Mouse (Mus musculus) forebrain, postnatal 0 days (tissue): ENCODE results near the gene Snx12. TPM values are rescaled to one million over a fixed set of nuclear protein-coding genes. Genes with fewer than 3 reads are reported as not detected.

Source experiments
- ATAC-seq: fragments of 200-750 bp; cut with Nextera tagmentation; 2 replicates; pipeline ENCODE4 v1.8.0; 2017; ENCODE audit warnings: mild to moderate bottlenecking, moderate library complexity
- DNase-seq: peaks from one replicate; pipeline ENCODE4 v3.0.0-alpha.2; 2015
- H3K27ac ChIP-seq: fragments of 300-500 bp; sonication (generic); 2 replicates; pipeline ENCODE4 v1.5.1; 2014; ENCODE audit warnings: low read depth, mild to moderate bottlenecking, antibody characterized with exemption, low read length, moderate library complexity, mixed read lengths
- H3K27me3 ChIP-seq: fragments of 300-500 bp; sonication (generic); 2 replicates; pipeline ENCODE4 v1.6.1; 2014; ENCODE audit warnings: mild to moderate bottlenecking, low read length, mixed read lengths; ENCODE audit not compliant: insufficient read depth
- H3K36me3 ChIP-seq: fragments of 300-500 bp; sonication (generic); 2 replicates; pipeline ENCODE4 v1.6.1; 2014; ENCODE audit warnings: mild to moderate bottlenecking, moderate library complexity; ENCODE audit not compliant: insufficient read depth
- H3K4me1 ChIP-seq: fragments of 300-500 bp; sonication (generic); 2 replicates; pipeline ENCODE4 v1.6.1; 2014; ENCODE audit warnings: antibody characterized with exemption; ENCODE audit not compliant: insufficient read depth
- H3K4me2 ChIP-seq: fragments of 300-500 bp; sonication (generic); 2 replicates; pipeline ENCODE4 v1.6.1; 2014; ENCODE audit warnings: low read depth, mild to moderate bottlenecking, moderate library complexity
- H3K4me3 ChIP-seq: fragments of 300-500 bp; sonication (generic); 2 replicates; pipeline ENCODE4 v1.5.1; 2014; ENCODE audit warnings: low read depth, low read length, mixed read lengths
- H3K9ac ChIP-seq: fragments of 300-500 bp; sonication (generic); 2 replicates; pipeline ENCODE4 v1.6.1; 2014; ENCODE audit warnings: mild to moderate bottlenecking
- H3K9me3 ChIP-seq: fragments of 300-500 bp; sonication (generic); 2 replicates; pipeline ENCODE4 v1.6.1; 2016; ENCODE audit warnings: low read length
- CTCF ChIP-seq: sonication (generic); IDR thresholded peaks from 2 replicates; pipeline ENCODE4 v1.5.1; 2016; ENCODE audit warnings: antibody characterized with exemption, control low read depth, low read depth
- WGBS: fragments of 180-500 bp; shearing (Covaris S2); extraction: QIAGEN DNeasy Blood & Tissue Kit; methylation state at CpG from one replicate; pipeline ENCODE4 v1.1.7; 2014; 5-methylcytosine and 5-hydroxymethylcytosine counted together
- polyA plus RNA-seq: library from polyadenylated mRNA; unstranded; fragments of >200 nt; fragmentation: Nextera tagmentation; extraction: Ambion mirVana; gene quantifications from 2 replicates; pipeline ENCODE4 v1.2.1, GENCODE M21; 2015
- total RNA-seq: library from RNA; depleted of rRNA; stranded (reverse); fragments of >200 nt; gene quantifications from 2 replicates; pipeline ENCODE4 v1.2.3, GENCODE M21; 2014

Snx12 gene
- total and polyA plus RNA-seq, 2 experiments from 2014 or later: 42.8 to 52.4 TPM

GRCm38 (mm10) chrX:101256603-101257002 is 34.2 kb upstream of the Snx12 start:
- no peak for TF ChIP-seq CTCF
- H3K36me3 ChIP-seq: no peaks in the 10 kb centered on the region
- no peak overlapping the region for H3K4me3 ChIP-seq
- H3K9me3 ChIP-seq: no peaks in the 10 kb centered on the region
- 86% methylated on average over 13 of the region's 13 CpGs for WGBS
- H3K4me1 ChIP-seq: no peaks in the 10 kb centered on the region
- no peak overlapping the region for H3K27ac ChIP-seq
- no peak for DNase-seq
- H3K27me3 ChIP-seq: no peaks in the 10 kb centered on the region
- no peak overlapping the region for H3K9ac ChIP-seq
- no peak overlapping the region for H3K4me2 ChIP-seq
- no peak for ATAC-seq

GRCm38 (mm10) chrX:101254740-101255139 is 32.4 kb upstream of the Snx12 start:
- Histone ChIP-seq H3K9ac (peak overlapping the region; percentile 39; the same call in 1 of the 2 replicates), H3K27me3 (no peaks in the 10 kb centered on the region), H3K4me1 (no peaks in the 10 kb centered on the region), H3K9me3 (no peaks in the 10 kb centered on the region), H3K4me3 (peak overlapping the region; percentile 54), H3K27ac (no peak overlapping the region), H3K36me3 (no peaks in the 10 kb centered on the region), H3K4me2 (peak overlapping the region; percentile 79)
- no peak for TF ChIP-seq CTCF
- DNase-seq (no peak), ATAC-seq (no peak; the same call in 1 of the 2 replicates)
- 24% methylated on average over 26 of the region's 26 CpGs for WGBS

- no peaks in the 10 kb centered on the region for H3K27me3 ChIP-seq
- no peaks in the 10 kb centered on the region for H3K9me3 ChIP-seq
- DNase-seq (peak; percentile 89), ATAC-seq (peak; percentile 97)
- H3K36me3 ChIP-seq: no peaks in the 10 kb centered on the region
- H3K9ac ChIP-seq: peak within 1 kb of the TSS; percentile 39
- no peak within 1 kb of the TSS for H3K27ac ChIP-seq
- WGBS: 27% methylated on average over 46 of the region's 47 CpGs
- H3K4me3 ChIP-seq: peak within 1 kb of the TSS; percentile 54
- H3K4me1 ChIP-seq: no peaks in the 10 kb centered on the region
- no peak for TF ChIP-seq CTCF
- peak within 1 kb of the TSS; percentile 79 for H3K4me2 ChIP-seq
These were observed 31.8 kb upstream of the Snx12 start, which contains the start of gene Foxo4 for GRCm38 (mm10) chrX:101253952-101254729. Gene Foxo4 (plus strand): TSS chrX:101254528.

DNA sequence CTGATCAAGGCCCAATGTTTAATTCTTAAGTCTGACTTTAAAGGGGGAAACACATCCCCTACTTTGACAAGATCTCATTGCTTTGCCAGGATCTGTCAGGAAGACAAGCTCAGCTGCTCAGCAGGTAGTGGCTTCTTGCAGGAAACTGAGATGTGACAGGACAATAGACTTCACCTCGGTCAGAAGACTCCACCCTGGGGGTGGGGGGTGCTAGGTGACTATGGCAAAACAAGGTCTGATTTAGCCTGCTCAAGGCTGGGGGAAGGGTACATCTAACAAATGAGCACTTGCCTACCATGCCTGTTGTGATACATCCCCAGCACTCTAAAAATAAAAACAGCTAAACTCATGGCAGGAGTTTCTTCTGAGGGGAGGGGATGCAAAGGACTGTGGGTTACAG is 22.6 kb upstream of the Snx12 start:
- Histone ChIP-seq H3K4me3 (no peak overlapping the region), H3K36me3 (no peaks in the 10 kb centered on the region), H3K9ac (no peak overlapping the region), H3K9me3 (no peaks in the 10 kb centered on the region), H3K4me2 (no peak overlapping the region), H3K27me3 (no peaks in the 10 kb centered on the region), H3K27ac (no peak overlapping the region), H3K4me1 (no peaks in the 10 kb centered on the region)
- ATAC-seq (no peak), DNase-seq (no peak)
- 28% methylated on average over 1 of the region's 1 CpGs for WGBS
- no peak for TF ChIP-seq CTCF

GRCm38 (mm10) chrX:101222796-101223162 is 416 bp upstream of the Snx12 start:
- 37% methylated on average over 7 of the region's 7 CpGs for WGBS
- peak overlapping the region; percentile 50 for H3K4me3 ChIP-seq
- H3K9me3 ChIP-seq: no peaks in the 10 kb centered on the region
- peak overlapping the region; percentile 46 for H3K27ac ChIP-seq
- no peak for TF ChIP-seq CTCF
- no peaks in the 10 kb centered on the region for H3K4me1 ChIP-seq
- no peaks in the 10 kb centered on the region for H3K36me3 ChIP-seq
- H3K27me3 ChIP-seq: no peaks in the 10 kb centered on the region
- 0 out of 2 replicates have a peak overlapping the region, but pooled peaks have one; percentile 2 for H3K9ac ChIP-seq
- peak overlapping the region; percentile 42 for H3K4me2 ChIP-seq
- ATAC-seq: no peak
- DNase-seq: no peak

GRCm38 (mm10) chrX:101189285-101189684 is 33.1 kb downstream of the Snx12 start:
- Histone ChIP-seq H3K36me3 (no peaks in the 10 kb centered on the region), H3K27ac (no peak overlapping the region), H3K4me3 (no peak overlapping the region), H3K4me1 (no peaks in the 10 kb centered on the region), H3K9ac (no peak overlapping the region), H3K27me3 (no peaks in the 10 kb centered on the region), H3K9me3 (no peaks in the 10 kb centered on the region), H3K4me2 (no peak overlapping the region)
- DNase-seq (no peak), ATAC-seq (no peak)
- 83% methylated on average over 3 of the region's 3 CpGs for WGBS
- TF ChIP-seq CTCF: no peak

- H3K4me3 ChIP-seq: no peak overlapping the region
- H3K27me3 ChIP-seq: no peaks in the 10 kb centered on the region
- no peaks in the 10 kb centered on the region for H3K9me3 ChIP-seq
- DNase-seq (no peak), ATAC-seq (no peak)
- no peak for TF ChIP-seq CTCF
- H3K27ac ChIP-seq: no peak overlapping the region
- no peaks in the 10 kb centered on the region for H3K36me3 ChIP-seq
- 77% methylated on average over 1 of the region's 1 CpGs for WGBS
- H3K9ac ChIP-seq: no peak overlapping the region
- H3K4me1 ChIP-seq: no peaks in the 10 kb centered on the region
- no peak overlapping the region for H3K4me2 ChIP-seq
These were observed 34.7 kb downstream of the Snx12 start for GRCm38 (mm10) chrX:101187647-101188046.
